Mouse (Mus musculus) testis, adult 10 weeks (tissue): ENCODE results near the gene Rmnd1. TPM values are rescaled to one million over a fixed set of nuclear protein-coding genes. Genes with fewer than 3 reads are reported as not detected.

Experiments used
- polyA plus RNA-seq: library from polyadenylated mRNA; stranded (reverse); fragments of 350-450 nt; fragmentation: Illumina TruSeq; extraction: RNeasy Lipid Tissue Mini Kit (QIAGEN cat#74804); gene quantifications from one replicate; pipeline ENCODE4 v1.2.3, GENCODE M21; 2014; ENCODE audit warnings: low read depth, low replicate concordance

Rmnd1 gene
- 291 TPM for polyA plus RNA-seq

GRCm38 (mm10) chr10:4432123-4432931, at the start of gene Rmnd1, which contains the start of gene Armt1:
Gene Rmnd1 (minus strand): TSS chr10:4432388.
Gene Armt1 (plus strand): TSS chr10:4432467.

GRCm38 (mm10) chr10:4387701-4388383, 44.3 kb downstream of the Rmnd1 start, which contains the start of gene Zbtb2:
Gene Zbtb2 (minus strand): TSS chr10:4388108.

Other genes starting within 250 kb of the Rmnd1 start
- 455 TPM for gene Akap12, start 166.0 kb downstream of the Rmnd1 start, polyA plus RNA-seq
- 3.2 TPM for gene Zbtb2, start 44.3 kb downstream of the Rmnd1 start, polyA plus RNA-seq
- gene Armt1, start 79 bp upstream of the Rmnd1 start, polyA plus RNA-seq = 298 TPM
- gene Ccdc170, start 50.1 kb upstream of the Rmnd1 start, polyA plus RNA-seq = 3.8 TPM
- 4.7 TPM for gene Esr1, start 179.2 kb upstream of the Rmnd1 start, polyA plus RNA-seq